Mouse (Mus musculus): ENCODE results near the gene Stn1. TPM values are rescaled to one million over a fixed set of nuclear protein-coding genes. Genes with fewer than 3 reads are reported as not detected.
"Not testable (repeated sequence)": the region's sequence is repeated elsewhere in the genome, so short reads cannot be mapped to it uniquely, and the experiment has no call there.

Gene Stn1
- total RNA-seq (2021), result 10 to 100 TPM; 13.1 to 18.7 TPM
- long read RNA-seq, experiment 1, transcript Stn1-201 (10 exons, 1,992 nt), result major isoform, 25 of 27 reads
- long read RNA-seq, experiment 1, partial matches to known transcripts, result 1 of 27 reads
- long read RNA-seq, experiment 1, other reads (novel, unspliced or antisense), result 1 of 27 reads
- long read RNA-seq, experiment 2, transcript Stn1-201 (10 exons, 1,992 nt), result major isoform, 15 of 18 reads
- long read RNA-seq, experiment 2, partial matches to known transcripts, result 1 of 18 reads
- long read RNA-seq, experiment 2, other reads (novel, unspliced or antisense), result 1 of 18 reads

- peak; percentile 22 for DNase-seq
These were observed at the start of gene Stn1 for GRCm38 (mm10) chr19:47537300-47537792. TSS of gene Stn1 (minus strand) at chr19:47537507.

GRCm38 (mm10) chr19:47587009-47587408 lies 49.7 kb upstream of the Stn1 start:
- no peak for DNase-seq

DNA sequence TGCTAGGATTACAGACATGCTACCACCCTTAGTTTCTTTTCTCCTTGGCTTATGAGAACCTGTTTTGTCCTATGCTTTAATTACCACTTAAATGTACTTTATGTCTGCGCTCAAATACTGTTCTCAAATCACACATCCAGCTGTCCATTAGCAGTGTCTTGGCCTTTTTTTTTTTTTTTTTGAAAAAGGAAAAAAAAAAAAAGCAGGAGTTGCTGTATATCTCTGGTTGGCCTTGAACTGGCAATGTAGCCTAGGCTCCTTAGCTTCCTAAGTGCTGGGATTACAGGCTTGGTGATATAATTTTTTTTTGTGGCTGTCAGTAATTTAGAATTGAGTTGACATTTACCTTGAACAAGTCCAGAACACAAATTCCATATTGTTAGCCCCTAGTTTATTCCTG lies 48.5 kb upstream of the Stn1 start:
- DNase-seq, result no peak

DNA sequence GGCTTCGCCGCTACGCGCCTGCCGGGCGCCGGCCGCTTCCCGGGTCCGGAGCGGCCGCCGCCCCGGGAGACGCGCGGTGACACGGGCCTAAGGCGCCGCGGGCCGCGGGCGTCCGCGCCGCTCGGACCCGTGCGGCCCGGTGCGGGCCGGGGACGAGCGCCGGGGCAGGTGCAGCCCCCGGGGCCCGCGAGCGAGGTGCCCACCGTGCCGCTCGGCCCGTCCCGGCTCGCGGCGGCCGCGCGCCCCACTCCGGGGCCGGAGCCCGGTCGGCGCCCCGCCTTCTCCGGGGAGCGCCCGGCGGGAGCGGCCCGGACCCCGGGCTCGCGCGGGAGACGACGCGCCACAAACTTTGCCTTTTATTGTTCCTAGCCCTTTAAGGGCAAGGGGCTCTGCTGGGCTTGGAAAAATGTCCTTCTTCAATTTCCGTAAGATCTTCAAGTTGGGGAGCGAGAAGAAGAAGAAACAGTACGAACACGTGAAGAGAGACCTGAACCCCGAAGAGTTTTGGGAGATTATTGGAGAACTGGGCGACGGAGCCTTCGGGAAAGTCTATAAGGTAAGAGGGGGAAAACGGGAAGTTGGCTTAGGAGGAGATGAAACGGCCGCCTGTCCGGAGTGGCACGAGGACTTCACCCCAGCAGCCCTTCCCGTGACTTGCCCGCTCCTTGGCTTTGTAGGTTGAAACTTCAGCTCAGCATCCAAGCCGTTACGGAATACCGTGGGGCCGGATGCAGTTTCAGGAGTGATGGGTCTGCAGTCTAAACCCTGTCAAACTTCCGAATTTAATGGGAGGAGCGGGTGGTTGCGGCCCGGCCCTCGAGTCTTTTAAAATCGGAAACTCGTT lies 42.7 kb upstream of the Stn1 start:
- peak; percentile 56 for DNase-seq

DNA sequence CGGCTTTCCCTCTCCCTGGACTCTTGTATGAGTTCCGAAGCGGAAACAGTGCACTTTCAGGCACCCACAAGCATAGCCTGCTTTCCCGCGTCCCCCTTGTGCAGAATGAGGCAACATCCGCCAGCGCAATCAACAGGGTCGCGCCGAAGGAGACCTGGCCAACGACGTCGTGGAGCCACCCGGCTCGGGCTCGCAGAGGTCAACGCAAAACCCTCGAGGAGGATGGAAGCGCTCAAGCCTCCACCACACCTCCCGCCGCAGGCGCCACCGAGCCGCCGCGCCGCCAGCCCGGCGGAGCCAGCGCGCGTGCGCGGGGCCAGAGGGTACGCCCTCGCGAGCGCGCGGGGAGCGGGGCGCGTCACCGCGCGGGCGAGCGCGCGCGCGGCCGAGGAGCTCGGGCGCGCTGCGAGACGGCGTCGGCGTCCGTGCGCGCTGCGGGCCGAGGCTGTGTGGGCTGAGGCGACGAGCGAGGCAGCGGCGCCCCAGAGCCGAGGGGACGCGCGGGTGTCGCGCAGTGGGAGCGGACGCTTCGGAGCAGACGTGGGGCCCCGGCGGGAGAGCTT lies 42.0 kb upstream of the Stn1 start, which contains the start of gene Slk:
Slk (plus strand) TSS at position 454 of the 563 bp plus-strand sequence.
- DNase-seq, result peak; percentile 86

DNA sequence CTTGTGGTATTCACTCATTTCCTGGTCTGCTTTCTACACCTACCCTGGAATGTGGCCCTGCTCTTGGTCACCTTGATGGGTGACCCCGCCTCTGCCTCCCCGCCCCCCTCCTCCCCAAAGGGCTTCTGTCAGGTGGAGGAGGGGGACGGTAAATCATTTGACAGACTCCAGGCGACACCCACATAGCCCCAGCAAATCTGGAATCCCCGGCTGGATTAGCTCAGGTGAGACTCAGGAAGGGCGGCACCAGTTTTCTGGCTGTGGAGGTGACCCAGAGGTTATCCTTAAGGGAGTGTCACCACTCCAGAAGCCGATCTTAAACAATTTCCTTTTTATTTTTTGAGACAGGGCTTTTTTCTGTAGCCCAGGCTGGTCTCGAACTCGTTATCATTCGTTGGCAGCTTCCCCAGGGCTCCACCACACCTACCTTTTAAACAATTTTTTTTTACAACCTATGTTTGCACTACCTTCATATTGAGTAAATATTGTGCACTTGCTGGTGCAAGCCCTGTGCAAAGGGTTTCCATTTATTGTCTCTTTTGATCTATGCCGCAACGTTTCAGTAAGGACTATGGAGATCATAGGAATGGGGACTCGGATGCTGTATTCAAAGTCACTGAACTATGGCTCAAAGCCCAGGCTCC lies 41.4 kb upstream of the Stn1 start:
- no peak for DNase-seq

DNA sequence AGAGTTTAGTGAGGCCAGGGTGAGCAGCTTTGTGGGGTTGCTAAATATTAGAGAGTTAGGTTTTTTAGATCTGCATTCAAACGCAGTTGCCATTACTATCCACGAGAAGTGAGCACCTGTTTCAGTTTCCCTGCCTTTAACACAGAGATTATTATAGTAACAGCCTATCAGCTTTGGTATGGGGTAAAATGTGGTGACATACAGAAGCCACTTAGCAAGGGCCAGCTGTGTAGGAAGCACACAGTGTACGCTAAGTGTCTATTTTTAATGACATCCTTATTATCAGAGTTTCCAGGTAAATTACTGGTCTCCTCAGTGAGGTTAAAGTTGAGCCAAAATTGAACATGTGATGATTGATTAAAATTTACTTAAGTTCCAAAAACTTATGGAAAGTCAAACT lies 36.4 kb upstream of the Stn1 start:
- no peak for DNase-seq

- not testable (repeated sequence) for DNase-seq
These were observed 34.7 kb upstream of the Stn1 start for GRCm38 (mm10) chr19:47571981-47572380.

DNA sequence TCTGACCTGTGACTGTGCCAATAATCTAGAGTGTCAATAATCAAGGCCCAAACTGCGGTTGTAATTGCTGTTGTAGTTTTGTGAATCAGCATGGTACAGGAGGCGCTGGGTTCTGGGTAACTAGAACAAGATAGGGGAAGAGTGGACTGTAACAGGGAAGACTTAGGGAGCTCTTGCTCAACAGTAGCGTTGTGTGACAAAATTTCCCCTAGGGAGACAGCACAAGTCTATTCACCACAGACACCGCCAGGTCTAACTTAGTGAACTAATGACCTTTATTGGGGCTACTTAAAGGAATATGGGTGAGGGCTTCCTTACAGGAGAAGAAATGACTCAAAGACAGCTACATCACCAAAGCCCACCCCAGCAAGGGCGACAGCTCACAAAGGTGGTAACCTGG lies 32.7 kb upstream of the Stn1 start:
- no peak for DNase-seq

- DNase-seq, result no peak
These were observed 28.7 kb upstream of the Stn1 start for GRCm38 (mm10) chr19:47565994-47566393.

- DNase-seq, result no peak
These were observed 27.8 kb upstream of the Stn1 start for GRCm38 (mm10) chr19:47565031-47565654.

DNA sequence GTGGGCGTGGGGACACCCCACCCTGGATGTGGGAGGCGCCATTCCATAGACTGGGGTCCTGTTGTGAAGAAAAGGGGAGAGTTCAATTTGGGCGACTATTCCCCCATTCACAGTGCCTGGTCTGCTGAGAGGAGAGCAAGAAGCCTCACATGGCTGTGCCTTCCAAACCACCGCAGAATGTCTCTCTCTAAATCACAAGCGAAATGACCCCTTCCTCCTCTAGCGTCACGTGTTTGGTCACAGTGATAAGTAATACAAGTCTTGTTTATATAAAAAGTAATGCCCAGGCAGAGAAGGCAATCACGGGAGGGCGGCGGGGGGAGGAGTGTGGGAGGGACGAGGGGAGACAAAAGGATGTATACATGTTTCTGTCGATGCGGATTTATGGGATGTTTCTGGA lies 26.4 kb upstream of the Stn1 start:
- no peak for DNase-seq

DNA sequence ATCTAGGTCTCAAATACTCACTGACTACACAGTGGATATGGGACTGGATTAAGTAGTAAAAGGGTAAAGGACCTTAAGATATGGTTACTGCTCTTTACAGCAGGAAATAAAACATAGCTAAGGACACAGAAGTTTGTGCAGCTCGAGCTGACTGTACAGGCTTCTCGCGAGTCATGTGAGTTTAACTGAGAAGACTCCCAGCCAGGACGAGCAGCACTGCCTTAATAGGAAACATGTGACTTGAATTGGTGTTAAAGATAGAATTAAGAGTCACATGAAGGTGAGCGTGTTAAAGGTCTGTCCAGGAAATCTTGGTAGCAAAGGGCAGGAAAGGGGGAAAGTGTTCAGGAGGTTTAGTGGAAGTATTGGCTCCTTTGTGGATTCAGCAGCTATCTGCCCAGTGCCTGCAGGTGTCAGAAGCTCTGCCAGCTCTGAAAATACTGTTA lies 24.7 kb upstream of the Stn1 start:
- DNase-seq, result no peak

DNA sequence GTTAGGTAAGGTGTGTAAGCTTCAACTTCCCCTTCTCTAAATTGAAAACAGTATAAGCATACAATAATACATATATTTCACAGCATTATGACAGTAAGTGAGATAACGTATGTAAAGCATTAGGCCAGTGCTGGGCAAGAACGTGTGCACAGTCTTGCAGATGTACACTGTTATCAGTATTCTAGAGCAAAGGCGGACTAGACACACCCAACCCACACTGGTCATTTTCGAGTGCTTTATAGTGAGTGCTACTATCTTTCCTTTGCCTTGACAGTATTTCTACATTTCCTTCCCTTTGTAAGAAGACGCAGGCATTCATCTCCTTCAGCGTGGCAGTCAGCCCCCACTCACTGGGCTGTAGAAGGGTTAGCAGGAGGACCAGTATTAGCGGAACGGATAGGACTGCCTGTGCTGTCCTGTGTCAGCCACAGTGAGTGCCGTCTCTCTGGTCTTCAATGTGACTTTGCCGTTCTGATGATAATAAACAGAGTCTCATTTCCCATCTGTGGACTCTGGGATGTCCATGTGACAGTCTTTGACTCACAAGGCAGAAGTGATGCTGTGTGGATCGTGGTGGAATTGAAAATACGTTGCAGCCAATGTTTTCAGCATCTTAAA lies 23.3 kb upstream of the Stn1 start:
- DNase-seq, result no peak

GRCm38 (mm10) chr19:47559751-47560512 lies 22.6 kb upstream of the Stn1 start:
- no peak for DNase-seq

GRCm38 (mm10) chr19:47559145-47559544 lies 21.8 kb upstream of the Stn1 start:
- no peak for DNase-seq

DNA sequence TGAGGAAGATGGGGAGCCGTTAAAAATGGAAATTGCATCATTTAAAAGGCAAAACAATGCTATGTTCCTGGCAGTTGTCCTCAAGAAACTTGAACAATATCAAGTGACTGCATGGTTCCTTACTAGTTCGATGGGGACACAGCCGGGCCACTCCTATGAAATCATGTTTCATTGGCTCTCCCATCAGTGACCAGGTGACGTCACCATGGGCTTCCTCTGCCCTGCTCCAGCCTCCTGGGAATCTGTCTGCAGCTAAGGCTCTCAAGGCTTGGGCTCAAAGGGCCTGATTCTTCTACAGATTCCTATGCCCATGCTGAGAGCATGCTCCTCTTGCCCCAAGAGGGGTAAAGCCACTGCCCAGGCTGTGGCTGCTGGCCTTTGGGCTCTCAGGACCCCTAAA lies 12.3 kb upstream of the Stn1 start:
- no peak for DNase-seq

DNA sequence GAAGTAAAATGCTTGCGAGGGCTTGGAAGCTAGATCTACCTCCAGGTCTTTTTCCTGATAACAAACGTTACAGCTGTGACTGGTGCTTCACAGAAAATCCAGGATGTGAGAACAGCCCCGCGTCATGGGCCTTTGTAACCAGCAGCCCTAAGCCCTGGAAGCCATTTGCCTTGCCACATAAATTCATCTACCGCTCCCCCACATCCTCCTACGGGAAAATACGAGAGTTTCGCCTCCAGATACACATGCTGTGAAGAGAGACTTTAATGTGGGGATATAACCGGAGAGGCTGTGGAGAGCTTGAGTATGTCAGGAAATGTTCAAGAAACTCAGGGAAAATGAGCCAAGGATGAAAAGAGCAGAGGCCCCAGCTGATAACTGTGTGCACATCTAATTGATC lies 11.9 kb upstream of the Stn1 start:
- DNase-seq, result no peak

DNA sequence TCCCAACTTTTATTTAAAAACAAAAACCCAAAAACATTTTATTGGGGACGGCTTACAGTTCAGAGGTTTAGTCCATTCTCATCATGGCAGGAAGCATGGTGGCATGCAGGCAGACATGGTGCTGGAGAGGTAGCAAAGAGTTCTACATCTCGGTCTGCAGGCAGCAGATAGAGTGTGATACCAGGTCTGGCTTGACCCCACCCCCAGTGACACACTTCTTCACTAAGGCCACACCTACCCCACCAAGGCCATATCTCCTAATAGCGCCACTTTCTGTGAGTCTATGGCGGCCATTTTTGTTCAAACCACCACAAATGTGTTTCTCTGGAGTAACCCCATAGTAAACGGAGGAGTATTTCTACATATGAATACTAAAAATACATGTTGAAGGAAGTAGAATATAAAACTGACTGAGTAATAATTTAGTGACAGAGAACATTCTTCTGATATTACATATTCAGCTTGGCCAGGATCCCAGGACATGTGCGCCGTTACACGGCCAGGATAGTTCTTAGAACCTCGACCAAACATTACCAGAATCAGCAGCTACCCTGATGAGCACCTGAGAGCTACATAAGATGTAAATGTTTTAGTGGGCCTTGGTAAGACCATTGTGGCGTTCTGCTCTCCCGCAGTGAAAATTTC lies 11.2 kb upstream of the Stn1 start:
- DNase-seq, result no peak

DNA sequence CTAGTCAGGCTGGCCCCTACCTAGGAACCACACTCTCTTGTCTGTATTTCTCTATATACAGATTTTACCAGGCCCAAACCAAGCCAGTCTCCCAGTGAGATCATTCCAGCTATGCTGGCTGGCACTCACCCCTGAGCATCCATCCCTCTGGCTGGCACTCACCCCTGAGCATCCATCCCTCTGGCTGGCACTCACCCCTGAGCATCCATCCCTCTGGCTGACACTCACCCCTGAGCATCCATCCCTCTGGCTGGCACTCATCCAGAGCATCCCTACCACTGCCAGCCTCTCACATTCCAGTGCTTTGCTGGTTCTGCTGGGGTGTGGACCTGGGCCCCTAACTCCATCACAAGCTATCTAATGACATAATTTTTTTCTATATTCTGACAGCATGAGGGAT lies 8.2 kb upstream of the Stn1 start:
- DNase-seq, result no peak
